Mouse (Mus musculus): ENCODE data around the gene Spast. TPM values are rescaled to one million over a fixed set of nuclear protein-coding genes. Genes with fewer than 3 reads are reported as not detected.
"Not testable (repeated sequence)": the region's sequence is repeated elsewhere in the genome, so short reads cannot be mapped to it uniquely, and the experiment has no call there.

Gene Spast
- 28.5 and 39.7 TPM in 2 replicates for polyA plus RNA-seq (2016; fragmentation: Nextera tagmentation; extraction: Ambion mirVana)

GRCm38 (mm10) chr17:74338937-74339804 lies at the start of gene Spast:
TSS of gene Spast (plus strand) at chr17:74338987.
- no peaks in the 10 kb centered on the region for H3K9me3 ChIP-seq
- H3K36me3 ChIP-seq (replicated peaks) = peaks cover 13% of the 10 kb centered on the region
- H3K27ac ChIP-seq = peak within 1 kb of the TSS; percentile 98
- H3K27me3 ChIP-seq = no peaks in the 10 kb centered on the region
- H3K9ac ChIP-seq = peak within 1 kb of the TSS; percentile 98
- peak; percentile 85 for ATAC-seq (ENCODE audit: low FRiP score)
- H3K4me3 ChIP-seq (replicated peaks) = peak within 1 kb of the TSS; percentile 96
- H3K4me2 ChIP-seq = peak within 1 kb of the TSS; percentile 71
- under 1% methylated on average over 73 of the region's 90 CpGs for WGBS
- H3K4me1 ChIP-seq = peaks cover 39% of the 10 kb centered on the region

DNA sequence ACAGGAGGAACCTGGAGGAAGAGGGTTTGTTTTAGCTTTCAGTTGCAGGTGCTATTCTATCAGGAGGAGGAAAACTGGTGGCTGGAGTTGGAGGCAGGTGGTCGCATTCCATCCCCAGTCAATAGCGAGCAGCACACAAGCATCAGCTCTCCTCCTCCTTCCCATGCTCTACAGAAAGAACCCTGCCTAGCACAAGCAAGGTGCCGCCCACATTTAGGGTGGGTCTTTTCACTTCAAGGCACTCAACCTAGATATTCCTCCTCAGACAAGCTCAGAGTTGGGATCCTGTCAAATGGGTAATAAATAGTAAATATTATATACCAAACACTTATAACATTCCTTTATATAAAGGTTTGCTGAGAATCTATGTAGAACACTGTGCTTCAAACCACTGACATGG lies 48.6 kb upstream of the Spast start:
- Histone ChIP-seq H3K9ac (no peak overlapping the region), H3K27me3 (no peaks in the 10 kb centered on the region), H3K4me3 (replicated peaks) (no peak overlapping the region), H3K36me3 (replicated peaks) (peaks cover 14% of the 10 kb centered on the region; the same call in 1 of the 2 replicates), H3K9me3 (no peaks in the 10 kb centered on the region), H3K4me1 (peaks cover 22% of the 10 kb centered on the region), H3K27ac (no peak overlapping the region), H3K4me2 (no peak overlapping the region)
- 81% methylated on average over 3 of the region's 3 CpGs for WGBS
- no peak for ATAC-seq (ENCODE audit: low FRiP score)

DNA sequence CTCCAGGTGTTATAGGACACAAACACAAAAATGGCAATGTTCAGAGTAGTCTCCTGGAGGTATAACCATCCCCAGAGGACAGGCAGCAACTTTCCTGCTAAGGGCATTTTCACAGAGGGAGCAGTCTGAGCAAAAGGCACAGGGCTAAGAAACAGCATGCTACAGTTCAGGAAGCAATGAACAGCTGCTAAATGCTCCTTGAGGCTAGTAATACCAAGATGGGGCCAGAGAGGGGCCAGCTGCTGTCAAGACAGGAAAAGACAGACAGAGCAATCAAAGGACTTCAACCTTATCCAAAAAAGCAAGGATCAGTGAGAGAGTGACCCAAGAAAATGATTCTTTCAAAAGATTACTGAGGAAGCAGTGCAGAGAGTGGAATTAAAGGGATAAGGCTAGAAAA lies 47.9 kb upstream of the Spast start:
- Histone ChIP-seq H3K9me3 (no peaks in the 10 kb centered on the region), H3K27me3 (no peaks in the 10 kb centered on the region), H3K27ac (no peak overlapping the region), H3K4me1 (peaks cover 22% of the 10 kb centered on the region), H3K4me3 (replicated peaks) (no peak overlapping the region), H3K36me3 (replicated peaks) (peaks cover 14% of the 10 kb centered on the region; the same call in 1 of the 2 replicates), H3K9ac (0 out of 2 replicates have a peak overlapping the region, but pooled peaks have one; percentile 17), H3K4me2 (no peak overlapping the region)
- ATAC-seq (ENCODE audit: low FRiP score) = no peak

DNA sequence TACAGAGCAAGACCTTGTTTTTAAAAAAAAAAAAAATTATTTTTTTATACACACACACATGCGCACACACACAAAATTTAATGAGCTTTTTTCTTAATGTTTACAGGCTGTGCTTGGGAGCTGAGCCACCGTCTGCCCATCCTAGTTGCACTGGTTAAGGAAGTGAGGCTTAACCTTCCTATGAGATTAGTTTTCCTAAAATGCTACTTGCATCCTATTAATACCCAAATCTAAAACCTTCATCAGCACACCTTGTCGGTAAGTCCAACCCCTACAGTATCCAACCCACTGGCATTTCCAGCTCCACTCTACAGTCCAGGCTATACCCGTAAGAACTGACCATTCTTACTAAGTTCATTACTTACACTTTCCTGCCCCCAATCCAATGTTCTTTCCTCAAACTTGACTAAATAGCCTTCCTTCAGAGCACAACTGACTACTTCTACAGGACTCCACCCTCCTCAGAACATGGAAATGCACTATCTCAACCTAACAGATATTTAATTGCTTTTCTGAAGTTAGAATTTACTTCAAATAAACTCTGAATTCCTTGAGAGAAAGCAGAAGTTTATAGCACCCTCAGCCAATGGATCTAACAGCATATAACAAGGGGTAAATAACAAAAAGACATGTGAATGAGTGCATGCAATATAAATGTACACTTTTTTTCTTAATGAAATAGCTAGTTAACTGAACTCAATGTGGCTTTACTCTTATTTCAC lies 47.0 kb upstream of the Spast start:
- no peaks in the 10 kb centered on the region; the same call in 1 of the 2 replicates for H3K9me3 ChIP-seq
- ATAC-seq (ENCODE audit: low FRiP score) = no peak
- H3K27ac ChIP-seq = no peak overlapping the region
- 85% methylated on average over 4 of the region's 4 CpGs for WGBS
- H3K4me3 ChIP-seq (replicated peaks) = no peak overlapping the region
- H3K27me3 ChIP-seq = no peaks in the 10 kb centered on the region
- peaks cover 14% of the 10 kb centered on the region; the same call in 1 of the 2 replicates for H3K36me3 ChIP-seq (replicated peaks)
- no peak overlapping the region for H3K4me2 ChIP-seq
- peaks cover 22% of the 10 kb centered on the region for H3K4me1 ChIP-seq
- no peak overlapping the region for H3K9ac ChIP-seq

DNA sequence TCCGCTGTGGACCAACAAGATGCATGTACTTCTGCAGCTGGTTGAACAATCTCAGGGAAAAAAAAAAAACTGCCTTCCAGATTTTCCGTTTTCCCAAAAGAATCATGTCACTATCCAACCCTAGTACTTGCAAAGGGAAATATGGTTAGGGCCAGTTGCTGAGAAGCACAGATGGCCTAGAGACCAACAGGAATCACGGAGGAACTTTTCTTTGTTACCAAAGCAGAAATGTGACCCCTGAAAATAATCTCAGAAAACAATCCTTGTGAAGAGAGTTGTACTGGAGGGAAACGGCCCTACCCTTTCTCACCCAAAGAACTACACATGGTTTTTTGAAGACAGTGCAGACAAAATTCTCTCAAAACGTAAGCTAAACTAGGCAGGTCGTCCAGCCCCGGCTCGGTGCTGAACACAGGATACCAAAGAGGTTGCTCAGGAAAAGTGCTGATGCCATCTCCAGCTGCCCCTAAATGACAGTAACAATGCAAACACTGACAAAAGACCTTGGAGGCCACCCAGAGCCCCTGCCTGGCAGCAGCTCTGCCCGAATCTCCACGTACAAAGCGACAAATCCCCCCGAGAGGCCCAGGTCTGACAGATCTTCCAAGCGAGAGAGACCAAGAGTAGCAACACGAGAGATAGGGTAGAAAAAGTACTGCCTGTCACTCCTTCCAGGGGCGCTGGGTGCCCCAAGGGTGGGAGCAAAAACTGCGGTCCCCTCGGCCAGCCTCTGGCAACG lies 44.9 kb upstream of the Spast start:
- Histone ChIP-seq H3K27me3 (no peaks in the 10 kb centered on the region), H3K9ac (peak overlapping the region; percentile 98), H3K4me3 (replicated peaks) (peak overlapping the region; percentile 92), H3K4me1 (peaks cover 22% of the 10 kb centered on the region), H3K36me3 (replicated peaks) (peaks cover 7% of the 10 kb centered on the region), H3K4me2 (peak overlapping the region; percentile 75), H3K9me3 (no peaks in the 10 kb centered on the region; the same call in 1 of the 2 replicates), H3K27ac (peak overlapping the region; percentile 97)
- 1% methylated on average over 18 of the region's 18 CpGs for WGBS
- peak; percentile 2; the same call in 1 of the 2 replicates for ATAC-seq (ENCODE audit: low FRiP score)

GRCm38 (mm10) chr17:74294426-74295025 lies 44.3 kb upstream of the Spast start:
- Histone ChIP-seq H3K36me3 (replicated peaks) (peaks cover 8% of the 10 kb centered on the region), H3K4me3 (replicated peaks) (peak overlapping the region; percentile 92), H3K4me1 (peaks cover 22% of the 10 kb centered on the region), H3K4me2 (peak overlapping the region; percentile 75), H3K27me3 (no peaks in the 10 kb centered on the region), H3K9ac (peak overlapping the region; percentile 98), H3K27ac (peak overlapping the region; percentile 97), H3K9me3 (no peaks in the 10 kb centered on the region; the same call in 1 of the 2 replicates)
- WGBS = under 1% methylated on average over 56 of the region's 80 CpGs
- peak; percentile 82 for ATAC-seq (ENCODE audit: low FRiP score)

DNA sequence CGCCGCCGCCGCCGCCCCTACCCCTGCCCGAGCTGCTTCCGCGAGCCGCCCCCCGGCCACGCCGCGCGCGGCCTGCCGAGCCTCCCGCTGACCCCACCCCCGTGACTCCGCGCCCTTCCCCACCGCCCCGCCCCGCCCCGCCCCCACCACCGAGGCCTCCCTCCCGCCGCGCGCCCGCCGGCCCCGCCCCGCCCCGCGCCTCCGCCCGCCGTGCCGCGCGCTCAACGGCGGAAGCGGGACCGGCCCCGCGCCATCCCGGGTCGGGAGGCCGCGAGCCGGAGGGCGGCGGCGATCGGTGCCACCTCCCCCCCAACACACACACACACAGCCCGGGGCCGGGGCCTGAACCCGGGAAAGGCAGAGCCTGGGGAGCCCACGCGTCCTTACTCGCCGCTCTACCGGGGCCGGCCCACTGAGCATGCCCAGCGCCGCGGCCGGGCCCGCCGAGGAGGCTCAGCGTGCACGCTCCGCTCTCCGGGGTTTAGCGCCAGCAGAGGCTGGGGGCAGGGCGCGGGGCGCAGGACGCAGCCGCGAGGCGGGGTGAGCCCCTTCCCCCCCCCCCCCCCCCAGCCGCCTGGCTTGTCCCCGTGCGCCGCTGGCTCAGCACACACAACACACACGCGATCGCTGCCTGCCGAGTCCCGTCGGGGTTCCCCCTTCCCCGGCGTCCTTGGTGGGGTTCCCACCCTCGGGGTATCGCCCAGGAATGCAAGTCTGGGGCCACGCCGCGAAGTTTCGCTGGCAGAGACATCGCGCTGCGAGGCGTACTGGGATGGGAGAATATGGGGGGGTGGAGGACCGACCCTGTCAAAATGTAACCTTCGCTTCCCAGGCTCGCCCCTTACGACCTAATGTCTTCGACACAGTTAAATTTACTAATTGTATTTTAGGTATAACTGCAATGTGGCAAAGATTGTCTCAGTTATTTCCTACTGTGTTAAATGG lies 43.5 kb upstream of the Spast start, which contains the start of gene Memo1:
TSS of gene Memo1 (minus strand) at position 496 of the 945 bp plus-strand sequence.
- Histone ChIP-seq H3K27me3 (no peaks in the 10 kb centered on the region), H3K36me3 (replicated peaks) (peaks cover 12% of the 10 kb centered on the region), H3K9ac (peak within 1 kb of the TSS; percentile 98), H3K4me2 (peak within 1 kb of the TSS; percentile 75), H3K4me1 (peaks cover 22% of the 10 kb centered on the region), H3K27ac (peak within 1 kb of the TSS; percentile 97), H3K4me3 (replicated peaks) (peak within 1 kb of the TSS; percentile 92), H3K9me3 (no peaks in the 10 kb centered on the region; the same call in 1 of the 2 replicates)
- under 1% methylated on average over 41 of the region's 110 CpGs for WGBS
- peak; percentile 94 for ATAC-seq (ENCODE audit: low FRiP score)

- peaks cover 21% of the 10 kb centered on the region for H3K36me3 ChIP-seq (replicated peaks)
- peak overlapping the region; percentile 92 for H3K4me3 ChIP-seq (replicated peaks)
- peak overlapping the region; percentile 97; the same call in 1 of the 2 replicates for H3K27ac ChIP-seq
- WGBS = 46% methylated on average over 11 of the region's 11 CpGs
- no peak for ATAC-seq (ENCODE audit: low FRiP score)
- peaks cover 16% of the 10 kb centered on the region for H3K4me1 ChIP-seq
- peak overlapping the region; percentile 98; the same call in 1 of the 2 replicates for H3K9ac ChIP-seq
- H3K9me3 ChIP-seq = no peaks in the 10 kb centered on the region; the same call in 1 of the 2 replicates
- no peaks in the 10 kb centered on the region for H3K27me3 ChIP-seq
- H3K4me2 ChIP-seq = peak overlapping the region; percentile 75
Measured at GRCm38 (mm10) chr17:74296076-74296823, 42.5 kb upstream of the Spast start.

DNA sequence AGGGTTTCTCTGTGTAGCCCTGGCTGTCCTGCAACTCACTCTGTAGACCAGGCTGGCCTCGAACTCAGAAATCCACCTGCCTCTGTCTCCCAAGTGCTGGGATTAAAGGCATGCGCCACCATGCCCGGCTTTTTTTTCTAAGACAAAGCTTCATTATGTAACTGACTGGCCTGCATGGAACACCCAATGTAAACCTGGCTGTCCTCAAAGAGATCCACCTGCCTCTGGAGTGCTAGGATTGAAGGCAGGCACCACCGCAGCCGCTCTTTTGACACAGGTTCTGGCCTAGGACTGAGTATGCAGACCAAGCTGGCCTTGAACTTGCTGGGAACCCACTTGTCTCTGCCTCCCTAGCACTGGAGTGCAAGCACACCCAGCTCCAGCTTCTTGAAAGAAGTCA lies 41.8 kb upstream of the Spast start:
- ATAC-seq (ENCODE audit: low FRiP score); H3K9ac ChIP-seq; H3K9me3 ChIP-seq; H3K4me3 ChIP-seq (replicated peaks); H3K4me2 ChIP-seq; H3K27ac ChIP-seq; H3K27me3 ChIP-seq: not testable (repeated sequence)
- Histone ChIP-seq H3K4me1 (peaks cover 10% of the 10 kb centered on the region), H3K36me3 (replicated peaks) (peaks cover 27% of the 10 kb centered on the region)
- 85% methylated on average over 5 of the region's 5 CpGs for WGBS

DNA sequence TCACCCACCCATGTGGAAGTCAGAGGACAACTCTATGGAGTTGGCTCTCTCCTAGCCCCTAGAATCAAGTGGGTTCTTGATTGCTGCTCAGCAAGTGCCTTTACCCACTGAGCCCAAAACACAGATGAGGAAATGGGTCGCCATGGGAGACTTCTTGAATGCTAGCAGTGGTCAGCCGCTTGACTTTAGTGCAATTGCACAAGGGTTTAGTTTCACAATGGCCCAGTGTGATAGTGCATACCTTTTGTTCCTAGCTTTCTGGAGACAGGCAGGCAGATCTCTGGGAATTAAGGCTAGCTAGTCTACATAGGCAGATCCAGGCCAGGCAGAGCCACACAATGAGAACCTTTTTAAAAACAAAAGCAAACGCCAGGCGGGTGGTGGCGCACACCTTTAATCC lies 38.7 kb upstream of the Spast start:
- no peak overlapping the region for H3K27ac ChIP-seq
- H3K4me1 ChIP-seq = no peaks in the 10 kb centered on the region
- peaks cover 41% of the 10 kb centered on the region for H3K36me3 ChIP-seq (replicated peaks)
- H3K9me3 ChIP-seq = no peaks in the 10 kb centered on the region; the same call in 1 of the 2 replicates
- ATAC-seq (ENCODE audit: low FRiP score) = no peak
- no peak overlapping the region for H3K4me3 ChIP-seq (replicated peaks)
- no peak overlapping the region for H3K4me2 ChIP-seq
- no peaks in the 10 kb centered on the region for H3K27me3 ChIP-seq
- H3K9ac ChIP-seq = no peak overlapping the region
- 91% methylated on average over 5 of the region's 5 CpGs for WGBS

All from forebrain, embryonic 12.5 days (tissue).